Mouse (Mus musculus): ENCODE data around the gene Phkb.
"Not testable (repeated sequence)": the region's sequence is repeated elsewhere in the genome, so short reads cannot be mapped to it uniquely, and the experiment has no call there.

Phkb gene

DNA sequence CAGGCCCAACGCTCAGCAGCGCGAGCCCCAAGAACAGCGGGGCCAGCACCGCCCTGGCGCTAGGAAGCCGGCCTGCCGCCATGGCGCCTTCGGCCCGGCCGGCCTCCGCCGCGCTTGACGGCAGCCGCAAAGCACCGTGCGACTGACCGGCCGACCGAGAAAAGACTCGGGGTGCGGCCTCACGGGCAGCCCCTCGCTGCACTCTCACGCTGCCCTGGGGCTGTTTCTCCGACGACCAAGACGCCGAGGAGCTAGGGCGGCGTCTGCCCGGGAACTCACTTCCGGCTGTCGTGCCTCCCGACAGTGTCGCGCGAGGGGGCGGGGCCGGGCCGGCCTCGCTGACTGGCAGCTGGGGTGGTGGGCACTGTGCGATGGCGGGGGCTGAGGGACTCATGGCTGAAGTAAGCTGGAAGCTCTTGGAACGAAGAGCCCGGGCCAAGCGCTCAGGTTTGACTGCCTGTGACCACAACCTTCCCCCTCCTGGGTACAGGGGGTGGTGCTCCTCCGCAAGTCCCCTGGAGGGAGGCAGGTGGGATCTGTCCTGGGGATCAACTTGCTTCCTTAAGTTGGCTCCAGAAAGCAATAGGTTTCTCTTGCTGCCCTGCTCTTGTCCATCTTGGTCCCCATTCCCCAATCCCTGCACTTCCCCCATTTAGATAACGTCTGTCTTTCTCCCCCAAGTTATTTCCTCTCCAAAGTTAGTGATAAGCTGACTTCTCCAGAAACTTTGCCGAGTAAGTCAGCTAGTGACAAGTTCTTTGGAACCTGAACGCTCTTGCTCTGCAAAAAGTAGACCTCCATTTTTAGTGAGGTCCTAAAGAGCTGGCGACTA lies at the start of gene Phkb, which contains the start of gene Itfg1:
Gene Phkb (plus strand): TSS at position 303 of the 832 bp plus-strand sequence.
Gene Itfg1 (minus strand): TSS at position 265 of the 832 bp plus-strand sequence.
- peak; percentile 90 to 95 for DNase-seq

DNA sequence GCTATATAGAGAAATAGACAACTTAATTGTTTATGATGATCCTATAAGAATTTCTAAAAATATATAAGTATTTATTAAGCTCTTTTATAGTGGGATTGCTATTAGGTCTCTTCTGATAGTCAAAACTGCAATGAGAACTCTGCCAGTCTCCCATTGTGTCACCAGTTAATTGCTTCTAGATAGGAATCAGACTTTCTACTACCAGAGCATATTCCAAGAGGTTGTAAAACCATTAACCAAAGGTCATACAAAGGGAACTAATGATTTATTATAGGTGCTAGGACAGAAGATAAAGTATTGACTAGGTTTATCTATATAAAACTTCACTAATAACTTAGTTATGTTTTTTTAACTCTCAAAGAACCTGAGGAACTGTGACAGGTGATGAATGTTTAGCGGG lies 44.4 kb upstream of the Phkb start:
- DNase-seq, result not testable (repeated sequence)

DNA sequence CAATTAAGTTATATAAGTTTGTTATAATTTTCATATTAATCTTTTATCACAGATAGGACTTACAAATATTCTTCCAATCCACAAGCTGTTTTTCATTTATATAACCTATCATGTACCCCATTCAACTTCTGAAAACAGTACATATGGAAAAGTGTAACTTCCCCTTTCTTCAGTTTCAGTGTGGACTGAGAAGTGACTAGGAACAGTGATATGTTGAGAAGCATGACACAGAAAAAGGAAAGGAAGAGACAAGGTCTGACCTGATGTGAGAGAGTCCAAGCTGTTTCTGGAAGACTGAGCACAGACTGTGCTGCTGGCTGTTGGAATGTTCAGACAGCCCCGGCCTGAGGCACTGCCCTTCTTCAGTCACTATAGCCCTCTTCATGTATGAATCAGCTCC lies 40.6 kb upstream of the Phkb start:
- no peak for DNase-seq

- no peak for DNase-seq
Observed at GRCm38 (mm10) chr8:85801408-85801807, 39.4 kb upstream of the Phkb start.

DNA sequence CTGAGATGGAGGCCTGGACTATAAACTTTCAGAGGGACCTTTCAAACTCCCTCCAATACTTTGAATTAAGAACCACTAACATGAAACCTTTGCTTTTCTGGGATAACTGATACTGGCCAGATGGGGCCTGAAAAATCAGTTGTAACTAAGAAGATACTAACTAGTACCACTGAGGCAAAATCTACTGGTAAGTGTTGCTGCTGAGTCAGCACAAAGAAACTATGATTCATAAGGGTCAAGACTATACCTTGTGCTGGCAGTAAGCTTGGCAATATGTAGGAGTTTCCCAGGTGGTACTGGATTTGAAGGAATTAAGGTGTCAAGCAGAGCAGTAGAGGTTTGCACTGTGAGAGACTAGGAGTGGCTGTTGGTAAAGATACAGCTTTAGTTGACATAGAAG lies 27.1 kb upstream of the Phkb start:
- DNase-seq, result no peak

- DNase-seq, result no peak
Observed at GRCm38 (mm10) chr8:85839916-85840656, 673 bp upstream of the Phkb start.

DNA sequence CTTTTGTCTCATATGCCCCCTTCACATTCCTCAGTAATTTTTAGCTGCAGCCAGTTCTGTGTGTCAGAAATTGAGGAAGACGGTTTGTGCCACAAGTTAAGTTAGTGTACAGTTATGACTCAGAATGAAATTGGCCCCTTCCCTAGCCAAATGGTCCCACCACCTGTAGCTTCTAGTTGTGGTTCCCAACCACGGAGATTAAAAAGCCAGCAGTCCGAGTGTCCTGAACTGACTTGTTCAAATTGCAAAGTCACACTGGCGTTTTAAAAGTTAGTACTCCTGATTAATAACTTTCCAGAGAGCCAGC lies 683 bp downstream of the Phkb start:
- no peak for DNase-seq

DNA sequence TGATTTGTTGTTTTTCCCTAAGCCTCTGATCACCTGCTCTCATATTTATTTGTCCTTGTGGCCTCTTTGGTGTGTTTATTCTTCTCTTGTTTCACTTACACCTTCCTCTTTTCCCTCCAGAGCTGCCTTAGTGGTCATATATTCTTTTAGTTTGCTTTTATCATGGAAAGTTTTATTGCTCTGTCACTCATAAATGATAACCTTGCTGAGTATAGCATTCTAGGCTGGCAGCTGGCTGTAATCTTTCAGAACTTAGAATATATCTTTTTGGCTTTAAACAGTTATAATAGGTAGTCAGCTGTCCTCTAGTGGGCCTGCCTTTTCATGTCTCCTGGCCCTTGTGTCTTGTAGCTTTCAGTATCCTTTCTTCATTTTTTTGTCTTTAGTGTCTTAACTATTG lies 5.1 kb downstream of the Phkb start:
- no peak for DNase-seq

DNA sequence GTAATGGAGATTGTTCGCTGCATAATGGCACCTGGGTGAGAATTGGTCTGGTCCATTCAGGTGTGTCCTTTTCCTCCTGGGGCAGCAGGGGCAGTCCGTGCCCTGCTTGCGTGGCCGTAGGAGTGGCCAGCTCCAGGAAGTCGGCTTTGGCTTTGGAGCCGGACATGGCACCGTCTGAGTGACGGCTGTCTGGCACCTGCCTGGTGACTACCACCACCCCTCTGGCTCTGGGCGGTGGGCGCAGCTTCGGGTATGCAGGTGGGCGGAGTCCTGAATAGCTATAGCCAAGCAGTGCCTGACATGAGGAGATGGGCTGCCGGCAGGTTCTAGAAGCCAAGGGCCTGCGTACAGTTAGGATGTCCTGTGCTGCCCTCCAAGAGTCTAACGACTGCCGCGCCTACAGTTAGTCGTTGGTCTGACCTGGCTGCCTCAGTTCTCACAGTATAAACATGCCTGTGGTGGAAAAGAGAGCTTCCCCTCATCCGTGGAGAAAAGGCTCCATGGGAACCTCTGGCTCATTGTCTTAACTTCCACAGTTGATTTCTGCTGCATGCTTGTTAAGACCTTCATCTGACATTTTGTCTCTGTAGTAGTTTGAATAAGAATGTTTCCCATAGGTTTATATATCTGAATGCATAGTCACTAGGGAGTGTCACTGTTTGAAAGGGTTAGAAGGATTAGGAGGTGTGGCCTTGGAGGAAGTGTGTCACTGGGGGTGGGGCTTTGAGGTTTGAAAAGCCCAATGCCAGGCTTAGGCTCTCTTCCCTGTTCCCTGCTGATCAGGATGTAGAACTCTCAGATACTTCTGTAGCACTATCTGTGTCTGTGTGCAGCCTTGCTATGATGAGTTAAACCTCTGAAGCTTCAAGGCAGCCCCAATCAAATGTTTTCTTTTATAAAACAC lies 13.7 kb downstream of the Phkb start:
- DNase-seq, result no peak

DNA sequence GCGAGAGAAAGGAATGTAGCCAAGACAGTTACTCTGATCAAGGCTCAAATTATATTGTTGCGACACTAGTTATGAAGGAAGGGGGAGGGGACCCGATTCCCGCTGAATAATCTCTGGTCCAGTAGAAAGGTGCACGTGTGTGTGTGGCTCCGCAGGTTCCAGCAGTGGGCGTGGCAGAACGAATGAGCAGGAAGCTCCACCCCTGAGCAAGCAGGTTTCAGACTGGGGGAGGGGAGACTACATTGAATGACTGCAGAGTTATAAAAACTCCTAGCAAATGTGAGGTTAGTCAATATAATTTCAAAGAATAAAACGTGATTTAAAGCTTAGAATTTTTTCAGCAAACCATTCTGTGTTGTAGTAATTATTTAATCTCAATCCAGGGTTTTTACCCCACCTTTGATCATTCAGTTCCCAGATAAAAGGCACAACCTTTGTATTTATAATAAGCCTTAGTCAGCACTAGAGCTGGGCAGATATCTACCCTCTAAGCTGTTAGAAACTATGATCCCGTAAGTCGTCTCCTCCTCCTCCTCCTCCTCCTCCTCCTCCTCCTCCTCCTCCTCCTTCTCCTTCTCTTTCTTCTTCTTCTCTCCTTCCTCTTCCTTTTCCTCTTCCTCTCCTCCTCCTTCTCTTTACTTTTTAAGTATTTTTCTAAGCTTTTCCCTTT lies 16.6 kb downstream of the Phkb start:
- not testable (repeated sequence) for DNase-seq

DNA sequence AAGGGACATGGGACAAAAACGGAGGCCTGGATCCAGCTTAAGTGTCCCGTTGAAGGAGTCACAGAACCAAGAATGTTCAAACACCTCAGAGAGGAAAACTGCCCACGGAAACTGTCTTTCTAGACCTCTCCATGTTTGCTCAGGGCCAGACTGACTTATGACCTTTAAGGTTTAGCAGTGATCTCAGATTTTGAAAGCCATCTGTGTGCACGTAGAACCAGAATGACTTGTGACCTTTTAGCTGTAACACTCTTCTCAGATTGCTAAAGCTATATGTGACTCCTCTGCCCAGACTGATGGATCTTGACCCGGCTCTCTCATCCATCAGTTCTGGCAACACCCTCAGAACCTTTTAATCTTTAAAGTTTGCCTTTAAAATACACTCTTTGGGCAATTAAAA lies 19.9 kb downstream of the Phkb start:
- DNase-seq, result no peak

DNA sequence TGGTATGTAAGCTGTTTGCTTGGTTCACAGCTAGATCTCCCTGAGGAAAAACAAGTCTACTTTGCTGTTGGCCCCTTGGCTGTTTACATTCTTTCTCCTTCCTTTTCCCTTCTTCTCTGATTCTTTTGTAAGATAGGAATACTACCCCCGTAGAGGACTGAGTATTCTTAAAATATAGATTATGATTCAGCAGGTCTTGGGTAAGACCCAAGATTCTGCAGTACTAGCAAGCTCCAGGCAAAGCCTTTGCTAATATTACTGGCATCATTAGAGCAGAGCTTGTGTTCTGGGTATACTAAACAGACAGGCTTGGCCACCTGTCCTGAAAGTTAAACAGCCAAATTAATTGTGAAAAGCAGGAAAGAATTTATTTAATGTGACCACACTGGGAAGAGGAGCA lies 21.6 kb downstream of the Phkb start:
- DNase-seq, result no peak

GRCm38 (mm10) chr8:85871660-85872059 lies 30.9 kb downstream of the Phkb start:
- DNase-seq, result peak; percentile 54 to 55

- peak; percentile 25 to 43 for DNase-seq
Observed at GRCm38 (mm10) chr8:85877976-85878375, 37.2 kb downstream of the Phkb start.

DNA sequence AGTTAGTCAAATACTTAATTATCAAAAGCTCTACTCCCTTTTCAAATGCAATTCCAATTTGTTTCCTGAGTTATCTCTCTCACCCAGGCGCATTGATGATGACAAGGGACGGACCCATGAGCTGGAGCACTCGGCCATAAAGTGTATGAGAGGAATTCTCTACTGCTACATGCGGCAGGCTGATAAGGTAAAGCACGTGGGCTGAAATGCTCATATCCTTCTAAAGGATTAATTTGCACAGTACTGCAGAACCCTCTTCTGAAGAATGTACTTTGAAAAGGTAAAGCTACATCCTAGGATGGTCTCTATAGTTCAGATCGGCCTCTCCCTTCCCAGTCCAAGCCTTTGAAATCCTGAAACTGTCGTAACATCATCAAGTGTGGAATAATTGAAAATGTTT lies 38.9 kb downstream of the Phkb start:
- DNase-seq, result no peak

DNA sequence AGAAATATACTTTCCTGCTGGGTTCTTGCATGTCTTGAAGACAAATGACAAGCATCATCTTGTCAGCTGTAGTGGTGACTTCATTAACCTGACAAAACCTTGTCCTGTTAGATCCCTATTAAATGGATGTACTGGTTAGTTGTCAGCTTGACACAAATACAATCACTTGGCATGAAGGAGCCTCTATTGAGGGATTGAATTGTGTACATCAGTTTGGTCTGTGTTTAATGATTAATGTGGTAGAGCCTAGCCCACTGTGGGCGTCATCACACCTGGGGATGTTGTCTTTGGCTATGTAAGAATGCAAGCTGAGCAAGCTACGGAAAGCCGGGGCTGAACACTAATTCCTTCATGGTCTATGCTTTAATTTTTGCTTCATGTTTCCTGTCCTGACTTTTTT lies 44.1 kb downstream of the Phkb start:
- no peak for DNase-seq

- no peak for DNase-seq
Observed at GRCm38 (mm10) chr8:85897636-85898035, 56.9 kb downstream of the Phkb start.

DNA sequence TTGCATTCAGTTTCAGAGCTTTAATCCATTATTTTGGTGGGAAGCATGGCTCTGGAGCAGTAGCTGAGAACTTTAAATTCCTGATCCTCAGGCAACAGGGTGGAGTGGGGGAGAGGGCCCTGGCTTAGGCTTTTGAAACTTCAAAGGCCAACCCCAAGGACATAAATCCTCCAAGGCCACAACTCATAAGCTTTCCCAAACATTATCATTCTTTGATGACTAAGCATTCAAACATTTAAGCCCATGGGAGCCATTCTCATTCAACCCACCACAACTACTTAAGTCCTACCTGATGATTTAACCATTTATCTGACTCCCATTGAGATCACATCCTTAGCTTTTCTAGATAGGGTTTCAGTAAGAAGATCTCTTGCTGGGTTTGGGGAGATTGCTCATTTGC lies 84.2 kb downstream of the Phkb start:
- no peak for DNase-seq

GRCm38 (mm10) chr8:85925574-85925973 lies 84.8 kb downstream of the Phkb start:
- no peak for DNase-seq

DNA sequence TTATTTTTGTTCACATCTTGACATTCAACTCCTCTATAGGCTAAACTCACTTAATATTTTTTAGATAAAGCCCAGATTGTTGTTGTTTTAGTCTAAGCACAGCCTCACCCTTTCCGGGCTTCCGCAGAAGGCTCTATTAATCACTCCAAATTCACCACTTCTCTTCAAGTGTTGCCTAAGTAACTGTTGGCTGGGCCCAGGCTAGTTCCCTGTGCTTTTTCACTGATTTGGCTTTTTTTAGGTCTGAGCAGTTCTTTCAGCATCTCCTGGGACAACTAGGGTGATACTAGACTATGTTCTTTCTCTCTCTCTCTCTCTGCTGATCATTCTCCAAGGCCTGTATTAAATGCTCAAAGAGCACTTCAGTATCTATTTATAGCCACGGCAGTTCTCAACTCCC lies 85.3 kb downstream of the Phkb start:
- no peak for DNase-seq

DNA sequence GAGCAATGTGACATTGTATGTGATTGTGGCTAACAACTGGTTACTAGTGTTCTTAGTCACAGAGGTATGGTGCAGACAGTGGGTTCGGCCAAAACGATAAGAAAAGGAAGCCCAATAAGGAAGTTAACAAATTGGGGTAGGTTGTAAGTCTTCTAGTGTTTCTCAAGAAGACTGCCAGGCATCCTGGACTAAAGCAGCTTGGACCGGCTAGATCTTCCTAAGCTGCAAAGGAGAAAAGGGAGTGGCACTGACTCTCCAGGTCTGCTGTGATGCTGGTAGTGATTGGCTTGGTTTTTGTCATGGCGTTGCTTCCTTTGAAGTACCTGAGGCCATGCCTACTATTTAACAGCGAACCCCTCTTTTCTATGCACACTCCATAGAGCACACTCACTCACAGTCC lies 95.4 kb downstream of the Phkb start:
- no peak for DNase-seq

DNA sequence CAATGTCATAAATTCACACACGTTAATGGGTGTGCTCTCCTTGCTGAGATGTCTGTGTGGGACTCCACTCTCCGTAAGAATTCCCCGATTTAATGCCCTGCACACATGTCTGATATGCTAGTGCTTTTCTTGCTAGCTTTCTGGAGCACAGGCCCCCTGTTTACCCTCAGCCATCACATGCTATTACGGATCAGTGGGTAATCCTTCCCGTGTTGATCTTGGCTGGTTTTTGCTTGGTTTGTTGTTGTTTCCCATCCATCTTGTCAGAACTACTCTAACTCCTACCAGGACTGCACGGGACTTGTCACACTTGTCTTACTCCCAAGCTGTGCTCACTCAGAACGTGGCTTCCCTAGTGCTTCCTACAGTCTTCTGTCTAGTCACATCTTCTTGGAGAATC lies 96.6 kb downstream of the Phkb start:
- no peak for DNase-seq

- DNase-seq, result no peak
Observed at GRCm38 (mm10) chr8:85944820-85945219, 104.1 kb downstream of the Phkb start.

All from kidney, postnatal 25 days (tissue).